Mouse (Mus musculus): ENCODE measurements around the gene Phpt1.
A peak's percentile ranks its signal among the peaks of the same experiment; 100 is the strongest.

Phpt1 gene

GRCm38 (mm10) chr2:25581901-25582301 is 6.9 kb upstream of the Phpt1 start:
- peak; percentile 47 for DNase-seq

DNA sequence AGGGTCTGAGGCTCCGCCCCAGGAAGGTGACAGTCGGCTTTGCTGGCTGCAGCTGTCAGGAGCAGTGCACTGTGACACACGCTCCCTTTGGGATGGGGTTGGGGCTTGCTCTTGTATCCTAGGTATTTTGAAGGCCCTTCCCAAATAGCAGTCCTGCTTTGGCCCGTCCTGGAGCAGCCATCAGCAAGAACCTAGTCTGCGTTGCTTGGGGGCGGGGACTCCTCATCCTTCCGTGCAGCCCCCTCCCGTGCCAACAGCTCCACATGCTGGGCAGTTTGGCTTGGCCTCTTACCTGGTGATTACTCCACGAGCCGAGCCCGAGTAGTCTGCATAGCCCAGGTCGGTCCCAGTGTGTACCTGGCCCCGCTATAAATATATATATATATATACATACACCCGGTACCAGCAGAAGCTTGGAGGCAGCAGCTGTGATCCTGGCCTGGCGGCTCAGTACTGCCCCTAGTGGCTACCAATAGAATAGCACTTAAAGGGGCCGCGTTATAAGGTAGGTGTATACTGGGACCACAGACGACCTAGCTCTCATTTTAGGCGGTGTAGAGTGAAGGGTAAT is 6.4 kb upstream of the Phpt1 start, which contains the start of gene Ajm1:
Gene Ajm1 (minus strand): TSS at position 464 of the 571 bp plus-strand sequence.
- peak; percentile 80 for DNase-seq

DNA sequence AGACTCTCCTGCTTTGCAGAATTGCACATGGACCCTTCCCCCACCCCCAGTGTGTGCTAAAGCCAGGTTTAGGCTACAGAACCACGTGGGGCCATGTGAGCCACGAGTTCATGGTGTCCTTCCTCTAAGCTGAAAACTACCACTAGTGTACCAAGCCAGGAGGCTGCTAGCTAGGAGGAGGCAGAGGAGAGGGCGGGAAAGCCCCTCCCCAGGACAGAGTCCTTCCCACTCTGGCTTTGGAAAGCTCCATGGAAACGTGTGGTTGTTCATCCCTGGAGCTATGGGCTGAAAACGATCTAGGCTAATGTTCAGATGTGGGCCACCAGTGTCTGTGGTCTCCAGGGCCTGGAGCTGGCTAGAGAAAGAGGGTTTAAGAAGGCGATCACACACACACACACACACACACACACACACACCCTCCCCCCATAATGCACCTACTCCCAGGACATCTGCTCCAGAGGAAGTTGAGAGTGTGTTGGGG is 5.6 kb upstream of the Phpt1 start:
- DNase-seq = peak; percentile 68

- DNase-seq = no peak
Measured at GRCm38 (mm10) chr2:25579737-25580460, 4.9 kb upstream of the Phpt1 start.

DNA sequence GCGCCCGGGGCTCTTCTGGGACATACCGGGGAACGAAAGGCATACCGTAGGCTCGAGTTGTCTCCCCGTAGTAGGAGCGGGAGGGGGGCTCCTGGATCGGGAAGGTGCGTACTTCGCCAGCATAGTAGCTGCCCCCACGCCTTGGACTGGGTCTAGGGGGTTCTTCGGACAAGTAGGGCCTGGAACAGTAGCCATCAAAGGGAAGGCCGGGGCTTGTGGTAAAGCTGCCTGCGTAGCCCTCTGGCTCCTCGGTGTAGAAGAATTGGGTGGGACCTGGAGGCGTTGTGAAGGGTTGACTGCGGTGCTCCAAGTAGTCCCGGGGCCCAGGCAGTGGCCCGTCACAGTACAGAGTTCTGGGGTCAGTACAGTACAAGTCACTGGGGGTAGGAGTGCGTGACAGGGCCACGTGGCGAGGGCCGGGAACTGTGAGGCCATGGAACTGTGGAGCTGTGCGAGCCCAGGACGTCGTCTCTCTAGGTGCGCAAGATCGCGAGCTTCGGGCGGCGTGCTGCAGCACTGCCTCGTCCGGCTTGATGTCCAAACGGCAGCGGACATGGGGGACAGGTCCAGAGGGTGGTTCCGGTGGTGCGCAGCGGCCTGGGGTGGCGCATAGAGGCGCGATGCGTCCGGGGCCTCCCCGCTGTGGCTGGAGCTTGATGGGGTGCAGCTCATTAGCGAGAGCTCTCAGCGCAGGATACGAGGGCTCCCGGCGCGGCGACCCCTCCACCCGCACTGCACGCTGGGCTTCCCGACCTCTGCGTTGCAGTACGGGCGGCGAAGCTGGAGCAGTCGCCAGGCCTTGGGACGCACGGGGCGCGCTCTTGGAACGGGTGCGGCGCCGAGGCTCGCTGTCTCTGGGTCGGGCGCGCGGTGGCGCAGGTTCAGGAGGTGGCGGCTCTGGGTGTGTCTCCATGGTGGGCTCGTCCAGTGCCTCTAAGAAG is 4.0 kb upstream of the Phpt1 start:
- DNase-seq = no peak

DNA sequence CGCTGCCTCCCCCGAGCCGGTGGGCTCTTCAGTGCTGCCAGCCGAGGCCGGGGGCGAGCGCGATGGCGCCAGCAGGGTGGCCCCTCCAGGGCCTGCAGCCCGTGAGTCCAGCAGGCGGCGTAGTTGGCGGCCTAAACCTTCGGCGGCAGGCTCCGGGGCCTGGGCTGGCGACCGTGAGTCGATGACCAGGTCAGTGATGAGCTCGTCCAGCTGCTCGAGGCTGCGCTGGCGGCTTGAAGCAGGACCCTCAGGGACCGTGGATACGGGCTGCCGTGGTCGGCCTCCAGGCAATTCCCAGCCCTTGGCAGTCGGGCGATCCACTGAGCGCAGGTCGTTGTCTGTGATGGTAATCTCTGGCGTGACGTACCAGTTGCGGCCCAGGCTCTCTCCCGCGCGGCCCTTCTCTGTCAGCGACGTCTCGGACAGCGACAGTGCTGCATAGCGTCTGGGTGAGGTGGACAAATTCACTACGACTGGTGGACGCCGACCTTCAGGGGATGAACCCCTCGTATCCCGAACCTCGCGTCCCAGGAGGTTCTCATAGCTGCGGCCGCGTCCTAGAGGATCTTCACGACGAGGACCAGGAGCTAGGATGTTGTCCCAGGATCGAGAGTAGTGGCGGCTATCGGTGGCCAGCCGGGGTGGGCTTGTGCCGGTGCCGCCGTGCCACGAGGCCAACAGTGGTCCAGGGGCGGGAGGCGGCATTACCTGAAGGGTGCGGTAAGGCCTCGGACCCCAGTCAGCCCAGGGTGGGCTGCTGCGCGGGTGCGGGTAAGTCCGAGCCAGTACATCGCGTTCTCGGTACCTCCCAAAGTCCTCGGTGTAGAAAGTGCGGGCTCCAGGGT is 3.1 kb upstream of the Phpt1 start:
- DNase-seq = no peak

DNA sequence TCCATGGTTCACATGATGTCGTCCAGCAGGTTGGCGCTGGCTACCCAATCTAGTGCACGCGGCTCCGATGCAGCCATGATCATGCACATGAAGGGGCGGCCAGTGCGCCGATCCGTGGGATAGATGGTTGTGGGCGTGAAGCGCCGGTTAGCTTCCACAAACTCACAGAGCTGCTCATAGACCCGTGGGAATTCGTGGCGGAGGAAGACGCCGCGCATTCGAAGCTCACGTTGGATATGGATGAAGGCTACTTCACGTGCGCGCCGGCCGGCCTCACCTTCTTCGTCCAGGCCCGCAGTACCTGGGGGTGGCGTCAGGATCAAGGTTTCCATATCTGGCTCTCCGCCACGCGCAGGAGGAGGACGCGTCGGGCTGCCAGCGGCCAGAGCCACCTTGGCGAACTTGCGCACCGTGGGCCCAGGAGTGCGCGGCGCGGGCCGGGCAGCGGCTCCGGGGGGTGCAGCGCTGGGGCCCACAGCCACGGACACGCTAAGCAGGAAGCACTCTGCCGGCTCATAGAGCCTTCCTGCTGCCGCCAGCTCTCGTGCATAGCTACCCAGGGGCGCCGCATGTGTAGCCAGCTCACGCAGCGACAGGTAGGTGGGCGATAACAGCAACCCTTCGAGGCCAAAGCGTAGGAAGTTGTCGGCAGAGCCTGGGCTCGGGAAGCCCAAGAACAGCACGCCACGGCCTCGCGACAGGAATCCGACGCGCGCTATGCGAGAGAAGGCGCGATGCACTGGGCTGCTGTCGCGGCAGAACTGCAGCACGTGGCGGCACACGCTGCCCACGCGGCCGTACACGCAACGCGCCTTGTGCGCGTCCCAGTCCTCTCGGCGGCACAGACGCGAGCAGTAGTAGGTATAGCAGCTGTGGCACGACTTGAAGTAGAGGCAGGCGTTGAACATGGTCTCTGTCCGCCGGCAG is 2.2 kb upstream of the Phpt1 start:
- DNase-seq = no peak

DNA sequence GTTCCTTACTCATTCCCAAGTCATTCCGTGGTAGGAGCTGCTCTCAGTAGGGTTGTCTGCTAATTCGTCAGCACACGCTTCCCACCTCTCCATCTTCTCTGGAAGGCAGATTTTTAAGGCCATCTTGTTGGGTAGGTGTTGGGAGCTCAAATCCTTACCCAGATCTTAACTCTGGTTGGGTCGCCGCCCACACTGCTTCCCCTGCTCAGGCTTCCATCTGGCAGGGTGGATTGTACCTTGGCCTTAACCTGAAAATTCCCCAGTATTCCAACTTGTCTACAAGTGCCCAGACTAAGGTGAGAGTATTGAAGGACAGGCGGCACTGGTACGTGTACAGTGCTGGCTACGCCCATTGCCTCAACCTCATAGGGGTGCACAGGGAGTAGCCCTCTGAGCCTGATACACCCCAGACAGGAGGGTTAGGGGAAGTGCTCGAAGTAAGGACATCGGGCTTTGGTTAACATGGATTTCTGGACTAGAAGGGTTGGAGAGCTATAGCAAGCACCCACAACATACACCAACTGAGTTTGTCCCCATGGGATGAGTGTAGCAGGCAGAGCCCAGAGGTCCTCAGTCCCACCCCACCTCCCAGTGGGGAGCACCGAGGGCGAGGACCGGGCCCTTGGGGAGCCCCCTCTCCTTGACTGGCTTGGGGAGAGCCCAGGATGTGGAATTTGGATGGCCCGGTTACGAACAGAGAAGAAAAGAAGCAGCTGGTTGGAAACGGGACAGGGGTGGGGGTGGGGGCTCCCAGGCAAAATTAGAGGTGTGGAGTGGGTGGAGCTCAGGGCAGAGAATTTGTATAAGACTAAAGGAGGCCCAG is 1.2 kb upstream of the Phpt1 start:
- DNase-seq = no peak

- DNase-seq = peak; percentile 56
Measured at GRCm38 (mm10) chr2:25575432-25576027, 506 bp upstream of the Phpt1 start.

DNA sequence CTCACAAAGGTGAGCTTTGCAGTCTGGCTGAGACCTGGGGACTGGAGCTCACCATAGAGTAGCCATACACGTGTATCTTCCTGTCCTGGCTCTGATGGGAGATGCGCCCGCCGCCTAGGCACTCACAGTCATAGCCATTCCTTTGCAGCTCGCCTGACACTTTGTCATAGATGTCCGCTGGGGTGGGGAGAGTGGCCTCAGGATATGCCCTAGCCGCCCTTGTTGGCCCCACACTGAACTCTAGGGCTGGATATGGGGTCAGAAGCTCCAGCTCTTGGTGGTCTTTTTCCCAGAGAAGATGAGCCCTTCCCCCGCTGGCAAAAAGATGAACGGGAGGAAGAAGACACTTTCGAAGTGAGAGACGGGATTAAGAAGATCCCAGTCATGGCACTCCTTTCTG is 888 bp downstream of the Phpt1 start:
- peak; percentile 48 for DNase-seq

DNA sequence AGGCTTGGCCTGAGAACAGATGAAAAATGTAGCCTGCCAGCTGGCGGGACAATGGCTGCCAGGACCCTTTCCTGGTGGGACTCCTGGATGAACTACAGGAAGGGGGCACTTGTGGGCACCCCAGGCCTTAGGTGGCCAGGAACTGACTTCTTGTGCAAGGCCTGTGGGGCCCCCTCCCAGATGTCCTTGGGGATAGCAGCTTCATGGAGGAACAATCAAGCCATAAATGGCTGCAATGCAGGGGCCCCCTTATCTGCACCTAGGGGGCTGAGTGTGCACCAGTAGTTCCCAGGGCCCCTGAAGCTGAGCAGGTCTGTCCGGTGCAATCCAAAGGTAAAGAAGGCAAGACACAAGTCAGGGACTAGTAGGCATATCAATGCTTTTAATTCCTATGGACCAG is 2.0 kb downstream of the Phpt1 start:
- DNase-seq = no peak

- DNase-seq = no peak
Measured at GRCm38 (mm10) chr2:25571221-25571620, 3.8 kb downstream of the Phpt1 start.

DNA sequence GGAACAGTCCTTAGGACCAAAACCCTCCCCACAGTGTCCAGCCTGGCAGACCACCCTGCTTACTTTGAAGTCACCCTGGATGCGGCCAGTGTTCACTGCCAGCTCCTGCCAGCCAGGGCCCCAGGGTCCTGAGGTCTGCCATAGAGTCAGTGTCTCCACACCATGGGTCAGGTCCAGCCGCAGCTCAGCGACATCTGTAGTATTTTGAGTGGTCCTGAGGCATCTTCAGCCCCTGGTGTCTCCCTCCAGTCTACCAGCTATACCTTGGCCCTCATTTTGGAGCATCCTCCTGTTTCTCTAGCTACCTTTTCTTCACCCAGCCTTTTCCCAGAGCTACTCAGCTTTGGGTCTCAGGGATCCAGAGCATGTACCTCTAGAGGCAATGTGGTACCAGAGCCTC is 5.7 kb downstream of the Phpt1 start:
- no peak for DNase-seq

DNA sequence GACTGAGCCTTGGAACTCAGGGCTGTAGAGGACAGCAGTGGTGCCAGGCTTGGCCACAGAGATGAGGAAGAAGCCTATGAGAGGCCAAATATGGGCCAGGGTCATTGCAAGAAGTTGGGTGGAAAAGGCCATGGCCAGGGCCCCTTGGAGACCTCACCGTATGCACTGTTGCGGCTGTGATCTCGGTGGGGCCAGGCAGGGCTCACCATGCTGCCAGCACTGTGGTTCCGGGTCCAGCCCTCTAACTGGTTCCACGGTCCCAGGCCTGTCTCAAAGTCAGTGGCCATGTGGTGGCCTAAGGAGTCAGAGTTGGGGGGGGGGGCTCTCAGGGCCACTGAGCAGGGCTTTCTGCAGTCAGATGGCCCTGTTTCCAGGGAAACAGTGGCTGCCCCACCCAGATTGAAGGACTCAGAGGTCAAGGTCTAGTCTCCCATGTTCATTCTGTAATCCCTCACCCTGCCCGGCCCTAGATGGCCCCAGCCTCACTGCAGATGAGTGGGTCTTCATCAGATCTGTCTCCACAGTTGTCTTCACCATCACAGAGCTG is 6.5 kb downstream of the Phpt1 start:
- no peak for DNase-seq

- no peak for DNase-seq
Measured at GRCm38 (mm10) chr2:25566558-25566957, 8.5 kb downstream of the Phpt1 start.

DNA sequence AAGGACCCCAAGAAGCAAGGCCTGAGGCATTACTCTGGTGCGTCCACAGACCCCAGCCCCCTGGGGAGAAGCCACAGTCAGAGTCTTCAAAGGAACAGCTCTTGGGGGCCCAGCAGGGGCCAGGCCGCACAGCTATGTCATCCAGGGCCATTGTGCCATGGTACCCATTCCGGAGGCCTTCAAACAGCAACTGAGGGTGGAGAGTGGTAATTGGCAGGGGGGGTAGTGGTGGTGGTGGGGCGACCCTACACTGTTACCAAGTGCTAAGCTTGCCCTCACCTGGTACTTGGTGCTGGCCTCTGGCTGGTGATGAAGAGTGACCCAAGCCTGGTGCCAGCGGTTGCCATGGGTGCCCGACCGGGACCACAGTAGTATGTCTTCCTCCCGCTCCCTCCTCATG is 9.3 kb downstream of the Phpt1 start:
- DNase-seq = no peak

GRCm38 (mm10) chr2:25561946-25562345 is 13.1 kb downstream of the Phpt1 start:
- no peak for DNase-seq

- no peak for DNase-seq
Measured at GRCm38 (mm10) chr2:25560551-25560950, 14.5 kb downstream of the Phpt1 start.

- DNase-seq = no peak
Measured at GRCm38 (mm10) chr2:25558774-25559173, 16.2 kb downstream of the Phpt1 start.

- DNase-seq = no peak
Measured at GRCm38 (mm10) chr2:25557964-25558360, 17.1 kb downstream of the Phpt1 start.

Data from layer of hippocampus, adult 9-11 months (tissue).